Mouse (Mus musculus) erythroid progenitor cell, adult 5-6 weeks (primary cell): ENCODE results near the gene Kxd1. TPM values are rescaled to one million over a fixed set of nuclear protein-coding genes. Genes with fewer than 3 reads are reported as not detected.
A peak's percentile ranks its signal among the peaks of the same experiment; 100 is the strongest.

Experiments
- ATAC-seq: replicated peaks from 2 replicates; pipeline ENCODE4 v1.8.0; 2016; ENCODE audit warnings: moderate number of reproducible peaks, mild to moderate bottlenecking, moderate TSS enrichment, inconsistent platforms; ENCODE audit not compliant: poor library complexity, low FRiP score, severe bottlenecking
- total RNA-seq, 2 experiments: library from RNA; stranded (forward) in 1 of 2; stranded (reverse) in 1 of 2; fragments of 150-400 nt in 1 of 2; fragments of 186-747, 209-891 nt in 1 of 2; gene quantifications; 2 replicates each; pipeline versions ENCODE4 v1.2.3 to v1.2.4; 2015 to 2017; ENCODE audit warnings: low replicate concordance in 2 of 2

The Kxd1 gene
- total RNA-seq, 2 experiments from 2014 or later, result 11.8 to 34.4 TPM

GRCm38 (mm10) chr8:70549412-70550184 is 21.8 kb upstream of the Kxd1 start:
- ATAC-seq, result no peak

GRCm38 (mm10) chr8:70547762-70548161 is 20.0 kb upstream of the Kxd1 start:
- ATAC-seq, result no peak

DNA sequence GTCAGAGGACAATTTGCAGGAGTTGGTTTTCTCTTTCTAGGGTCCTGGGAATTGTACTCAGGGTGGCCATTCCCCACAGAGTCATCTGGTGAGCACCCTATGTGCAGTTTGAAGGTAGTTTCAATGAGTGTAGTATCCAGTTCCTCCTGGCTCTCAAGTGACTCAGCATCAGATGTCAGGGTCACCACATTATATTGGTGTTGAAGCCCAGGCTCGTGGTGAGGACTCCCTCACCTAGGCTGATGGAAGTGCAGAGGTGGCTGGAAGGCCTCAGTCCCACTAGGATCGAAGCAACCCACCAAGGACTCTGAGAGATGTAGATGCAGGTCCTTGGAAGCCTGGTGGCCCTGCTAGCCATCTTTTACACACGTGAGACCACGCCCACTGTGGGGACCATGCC is 18.7 kb upstream of the Kxd1 start:
- ATAC-seq, result no peak

DNA sequence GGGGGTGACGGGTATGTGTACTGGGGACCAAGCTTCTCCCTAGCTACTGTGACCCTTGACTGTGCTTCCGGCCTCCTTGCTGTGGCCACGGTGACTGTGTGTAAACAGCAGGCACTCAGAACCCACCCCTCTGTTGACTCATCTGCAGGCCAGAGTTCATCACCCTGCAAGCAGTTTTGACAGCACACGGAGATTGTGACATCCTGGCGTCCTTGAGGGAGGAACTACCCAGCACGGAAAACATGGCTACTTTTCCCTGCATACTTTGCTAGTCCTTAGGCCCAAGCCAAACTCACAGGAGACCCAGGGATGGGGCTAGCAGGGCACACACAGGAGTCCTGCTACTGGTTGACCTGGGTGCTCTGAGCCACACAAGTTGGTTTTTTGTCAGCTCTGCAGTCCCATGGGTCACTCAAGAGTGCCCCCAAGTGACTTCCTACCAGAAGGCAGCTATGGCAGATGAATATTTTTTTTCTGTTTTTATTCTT is 16.5 kb upstream of the Kxd1 start:
- no peak for ATAC-seq

DNA sequence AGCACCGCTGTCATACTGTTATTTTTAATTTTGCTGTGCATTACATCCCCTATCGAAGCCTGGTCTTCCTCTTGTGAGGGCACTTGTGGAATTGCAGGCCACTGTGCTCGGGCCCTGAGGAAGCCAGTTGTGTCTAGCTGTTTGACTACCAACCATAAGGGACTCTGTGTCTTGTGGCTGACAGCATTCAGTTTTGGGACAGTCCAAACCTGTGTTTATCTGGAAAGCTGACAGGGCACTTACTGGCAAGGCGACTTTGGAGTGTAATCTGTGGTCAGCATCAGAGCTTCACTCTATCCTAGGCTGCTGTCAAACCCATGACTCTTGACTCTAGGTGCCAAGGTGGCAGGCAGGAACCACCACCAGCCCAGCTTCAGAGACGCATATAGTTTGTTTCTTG is 13.3 kb upstream of the Kxd1 start:
- no peak for ATAC-seq

DNA sequence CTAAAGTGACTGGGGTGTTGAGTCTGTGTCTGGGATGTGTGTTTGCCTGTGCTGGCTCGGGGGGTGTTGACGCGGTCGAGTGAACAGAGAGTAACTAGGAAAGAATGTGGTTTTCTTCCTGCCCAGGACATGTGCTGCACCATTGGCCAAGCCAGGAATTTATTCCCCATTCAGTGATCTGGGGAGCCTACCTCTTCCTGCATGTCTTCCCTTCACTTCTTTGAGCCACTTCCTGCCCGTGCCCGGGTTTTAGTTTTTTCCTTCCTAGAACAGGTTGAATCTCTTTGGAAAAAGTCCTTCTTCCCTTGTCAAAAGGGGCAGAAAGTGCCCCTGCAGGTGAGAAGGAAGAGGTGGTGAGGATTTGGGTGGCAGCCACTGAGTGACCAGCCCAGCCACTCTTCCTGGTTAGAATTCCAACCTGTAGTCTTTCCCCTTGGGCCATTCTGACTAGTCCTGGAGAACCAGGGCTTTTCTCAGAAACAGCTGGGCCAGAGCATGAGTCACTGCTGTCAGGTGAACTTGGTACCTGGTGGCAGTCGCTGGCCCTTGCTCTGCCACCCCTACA is 12.8 kb upstream of the Kxd1 start:
- no peak for ATAC-seq

DNA sequence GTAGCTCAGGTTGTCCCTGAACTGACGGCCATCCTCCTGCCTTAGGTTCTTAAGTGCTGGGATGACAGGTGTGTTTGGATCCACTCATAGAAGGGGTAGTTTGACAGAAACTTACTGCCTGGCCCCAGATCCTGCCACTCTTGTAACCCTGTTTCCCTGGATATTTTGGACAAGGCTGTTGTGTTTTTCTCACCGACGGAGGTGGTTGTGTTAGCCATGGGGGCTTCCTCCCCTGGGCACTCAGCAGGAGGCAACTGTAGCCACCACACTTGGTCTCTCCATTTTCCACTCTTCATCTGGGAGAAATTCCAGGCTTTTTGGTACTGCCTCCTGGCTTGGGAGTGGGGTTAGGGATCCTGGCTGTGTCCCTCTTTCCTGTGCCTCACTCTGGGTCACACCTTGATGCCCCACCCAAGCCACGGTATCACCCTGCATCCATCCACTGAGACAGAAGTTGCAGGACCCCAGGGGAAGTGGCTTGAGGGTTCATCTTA is 12.3 kb upstream of the Kxd1 start:
- 0 out of 2 replicates have a peak, but pooled peaks have one; percentile 7 for ATAC-seq

- peak; percentile 78 for ATAC-seq
Observed at GRCm38 (mm10) chr8:70539077-70539813, 11.5 kb upstream of the Kxd1 start, which contains the start of gene Ell. Gene Ell (plus strand): TSS chr8:70539457.

- peak; percentile 78 for ATAC-seq
Observed at GRCm38 (mm10) chr8:70538633-70539076, 10.9 kb upstream of the Kxd1 start.

DNA sequence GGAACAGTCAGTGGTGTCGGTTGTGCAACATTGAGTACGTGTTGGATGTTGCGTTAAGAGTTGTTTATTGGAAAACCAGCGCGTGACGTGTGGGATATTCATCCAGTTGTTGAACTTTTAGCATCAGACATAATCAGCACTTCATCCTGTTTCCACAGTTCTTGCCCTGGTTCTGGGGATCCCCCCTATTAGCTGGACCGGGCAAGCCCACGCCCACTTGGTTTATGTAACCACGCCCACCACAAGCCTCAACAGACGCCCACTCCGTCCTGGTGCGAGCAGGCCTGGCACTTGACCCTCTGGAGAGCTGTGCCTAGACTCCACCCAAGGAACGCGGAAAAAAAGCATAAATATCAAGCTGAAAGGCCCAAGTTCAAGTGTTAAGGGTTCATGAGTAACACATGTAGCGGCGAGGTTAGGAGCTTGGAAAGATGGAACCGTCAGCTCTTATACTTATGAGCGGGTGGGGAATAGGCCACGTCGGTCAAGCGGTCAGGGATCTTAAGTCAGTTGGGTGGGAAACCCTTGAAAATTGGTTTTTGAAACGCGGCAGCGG is 10.3 kb upstream of the Kxd1 start:
- peak; percentile 35 for ATAC-seq

- no peak for ATAC-seq
Observed at GRCm38 (mm10) chr8:70535701-70536100, 7.9 kb upstream of the Kxd1 start.

DNA sequence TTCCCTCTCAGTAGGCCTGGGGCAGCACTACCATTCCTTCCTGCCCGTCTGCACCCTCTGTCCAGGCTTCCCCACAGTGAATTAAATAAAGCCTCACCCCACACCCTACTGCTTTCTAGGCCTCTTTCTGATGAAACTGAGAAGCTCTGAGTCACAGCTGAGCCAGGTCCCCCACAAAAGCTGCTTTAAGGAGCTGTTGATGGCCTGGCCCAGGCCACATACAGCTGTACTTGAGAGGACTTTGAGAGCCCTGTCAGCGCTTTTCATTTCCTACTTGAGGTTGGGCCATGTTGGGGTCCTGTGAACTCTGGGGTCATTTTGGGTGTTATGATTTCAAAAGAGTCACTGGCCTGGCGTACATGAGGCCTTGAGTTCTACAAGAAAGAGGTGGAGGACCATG is 7.5 kb upstream of the Kxd1 start:
- ATAC-seq, result no peak

GRCm38 (mm10) chr8:70534281-70534680 is 6.5 kb upstream of the Kxd1 start:
- no peak for ATAC-seq

DNA sequence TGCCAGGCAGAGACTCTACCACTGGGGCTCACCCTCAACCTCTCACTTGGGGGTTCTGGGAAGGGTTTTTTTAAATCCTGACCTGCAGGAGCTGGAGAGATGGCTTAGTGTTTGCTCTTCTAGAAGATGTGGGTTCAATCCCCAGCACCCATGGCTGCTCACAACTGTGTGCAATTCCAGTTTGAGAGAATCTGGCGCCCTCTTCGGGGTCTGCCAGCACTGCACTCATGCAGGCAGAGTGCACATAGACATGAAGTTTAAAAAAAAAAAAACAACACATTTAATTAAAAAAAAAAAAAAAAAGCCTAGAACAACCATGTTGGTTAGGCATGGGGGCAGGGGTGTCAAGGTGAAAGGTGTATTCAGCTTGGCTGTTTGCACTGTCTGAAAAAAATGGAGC is 2.6 kb upstream of the Kxd1 start:
- ATAC-seq, result no peak

- no peak for ATAC-seq
Observed at GRCm38 (mm10) chr8:70529741-70530161, 2.0 kb upstream of the Kxd1 start.

- ATAC-seq, result no peak
Observed at GRCm38 (mm10) chr8:70529299-70529698, 1.5 kb upstream of the Kxd1 start.

DNA sequence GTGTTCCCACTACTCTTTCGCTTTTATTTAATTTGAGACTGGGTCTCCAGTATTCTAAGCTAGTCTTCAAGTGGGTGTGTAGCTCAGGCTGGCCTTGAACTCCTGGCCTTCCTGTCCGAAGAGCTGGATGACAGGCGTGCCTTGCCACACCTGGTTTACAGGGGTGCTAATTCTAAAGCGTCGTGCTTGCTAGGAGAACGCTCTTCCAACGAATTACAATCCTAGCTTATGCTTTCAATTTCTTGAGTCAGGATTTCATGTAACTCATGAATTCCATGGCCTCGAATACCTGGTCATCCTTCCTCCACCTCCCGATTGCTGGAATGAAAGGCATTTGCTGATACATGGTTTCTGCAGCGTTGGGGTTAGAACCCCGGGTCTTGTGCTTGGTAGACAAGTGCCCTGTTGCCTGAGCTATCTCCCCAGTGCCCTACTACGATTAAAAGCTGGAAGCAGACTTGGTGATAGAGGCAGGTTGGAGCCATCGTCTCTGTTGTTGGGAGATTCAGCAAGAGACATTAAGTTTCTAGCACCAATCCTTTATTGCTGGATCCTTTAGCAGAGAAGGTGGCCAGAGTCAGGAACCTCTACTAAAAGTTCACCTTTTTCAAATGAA is 534 bp upstream of the Kxd1 start:
- no peak for ATAC-seq

DNA sequence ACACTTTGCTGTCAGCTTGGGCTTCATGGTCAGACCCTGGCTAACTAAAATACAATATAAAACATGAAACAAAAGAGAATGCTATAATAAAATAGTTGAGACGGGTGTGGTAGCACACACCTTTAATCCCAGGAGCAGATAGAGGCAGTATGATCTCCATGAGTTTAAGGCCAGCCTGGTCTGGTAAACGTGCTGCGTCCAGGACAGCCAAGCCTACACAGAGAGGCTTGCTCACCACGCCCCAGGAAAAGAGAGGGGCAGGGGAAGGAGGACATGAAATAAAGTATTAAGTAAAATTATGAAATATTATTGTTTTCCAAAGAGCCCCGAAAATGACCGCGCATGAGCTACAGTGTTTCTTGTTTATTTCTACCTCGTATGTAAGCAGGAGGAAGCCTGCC is 645 bp downstream of the Kxd1 start:
- ATAC-seq, result peak; percentile 41

- ATAC-seq, result peak; percentile 87
Observed at GRCm38 (mm10) chr8:70522592-70523403, 5.0 kb downstream of the Kxd1 start.
